Mouse (Mus musculus) testis, adult 2 months (tissue): Measurements from ENCODE around the gene Cxcr4.

Experiments used
- CTCF ChIP-seq: fragments of 200-500 bp; IDR thresholded peaks from 2 replicates; pipeline ENCODE4 v1.5.1; 2012; ENCODE audit warnings: low read depth, mild to moderate bottlenecking, inconsistent platforms, low read length, moderate library complexity; ENCODE audit not compliant: control insufficient read depth, insufficient read depth, insufficient replicate concordance
- POLR2A ChIP-seq: fragments of 200-500 bp; IDR thresholded peaks from 2 replicates; pipeline ENCODE4 v1.6.1; 2012; ENCODE audit warnings: low read depth, mild to moderate bottlenecking, inconsistent platforms, low read length, moderate library complexity; ENCODE audit not compliant: control insufficient read depth

- TF ChIP-seq CTCF (no peak), POLR2A (no peak)
Measured at GRCm38 (mm10) chr1:128636258-128637229, 44.5 kb upstream of the Cxcr4 start.
